Mouse (Mus musculus) 3134 (cell line): ENCODE measurements around the gene 1700025G04Rik.

Experiments used
- DNase-seq: peaks from one replicate; pipeline ENCODE4 v3.0.0-alpha.2; 2011; ENCODE audit warnings: low spot score; ENCODE audit not compliant: insufficient read length; ENCODE audit errors: extremely low read depth

Gene 1700025G04Rik

DNA sequence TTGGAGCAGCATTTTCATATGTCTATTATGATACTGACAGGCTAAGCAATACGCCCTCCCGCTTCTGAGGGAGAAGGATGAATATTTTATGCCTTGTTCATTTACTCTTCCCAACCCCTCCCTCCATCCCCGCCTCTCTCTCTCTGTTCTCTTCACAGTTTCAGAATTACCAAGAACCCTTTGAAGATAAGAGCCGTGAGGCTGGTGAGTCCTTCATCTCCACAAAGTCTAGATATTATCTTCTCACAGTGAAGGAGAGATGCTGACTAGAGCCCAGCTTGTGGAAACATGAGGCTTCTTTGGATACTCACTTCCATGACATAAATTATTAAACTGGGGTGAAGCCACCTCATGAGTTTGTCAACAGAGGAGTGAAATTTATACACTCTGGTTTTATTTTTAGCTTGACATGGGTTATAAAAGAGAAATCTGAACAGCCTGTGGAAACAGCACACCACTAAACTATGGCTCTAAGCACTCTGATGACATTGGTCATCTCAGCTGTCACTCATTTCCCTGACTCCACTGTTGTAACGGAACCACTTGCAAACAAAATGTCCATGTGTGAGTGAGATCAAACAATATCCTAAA, 116.7 kb downstream of the 1700025G04Rik start:
- DNase-seq, result no peak

- DNase-seq, result no peak
Observed at GRCm38 (mm10) chr1:151971581-151971980, 118.3 kb downstream of the 1700025G04Rik start.

DNA sequence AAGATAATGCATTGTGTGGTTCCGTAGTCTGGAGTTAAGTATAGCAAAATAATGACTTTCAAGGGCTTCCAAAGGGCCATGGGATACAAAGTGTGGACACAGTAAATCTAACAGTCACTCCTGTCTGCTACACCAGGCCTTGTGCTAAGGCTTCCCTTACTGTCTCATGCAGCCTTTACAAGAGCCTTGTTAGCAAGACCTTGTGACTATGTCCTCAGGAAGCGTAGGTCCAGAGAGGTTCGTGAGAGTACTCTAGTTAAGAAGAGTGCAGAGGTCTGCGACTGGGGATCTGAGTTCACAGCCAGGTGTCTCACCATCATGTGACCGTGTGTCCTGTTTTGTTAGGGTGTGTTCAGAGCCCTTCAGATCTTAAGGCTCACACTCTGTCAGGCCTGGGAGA, 121.8 kb downstream of the 1700025G04Rik start:
- DNase-seq, result no peak

- no peak for DNase-seq
Observed at GRCm38 (mm10) chr1:151964811-151965210, 125.1 kb downstream of the 1700025G04Rik start.

DNA sequence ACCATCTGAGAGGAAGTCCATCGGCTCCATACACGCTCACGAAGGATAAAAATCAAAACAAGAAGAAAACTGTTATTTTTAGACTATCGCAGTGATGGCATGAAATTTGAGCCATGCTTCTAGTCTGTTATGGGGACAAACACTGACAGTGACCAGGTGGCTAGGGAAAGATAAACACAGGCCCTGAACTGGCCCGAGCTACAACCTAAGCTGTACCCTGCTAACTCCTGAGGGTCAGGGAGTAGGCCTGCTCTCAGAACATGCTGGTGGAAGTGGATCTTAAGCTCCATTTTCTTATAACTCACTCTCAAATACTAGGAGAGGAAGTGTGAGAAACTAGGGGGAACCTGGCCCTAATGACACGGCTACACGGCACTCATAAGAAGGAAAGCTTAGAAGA, 126.7 kb downstream of the 1700025G04Rik start:
- DNase-seq, result no peak

GRCm38 (mm10) chr1:151962078-151962477, 127.8 kb downstream of the 1700025G04Rik start:
- DNase-seq, result no peak

DNA sequence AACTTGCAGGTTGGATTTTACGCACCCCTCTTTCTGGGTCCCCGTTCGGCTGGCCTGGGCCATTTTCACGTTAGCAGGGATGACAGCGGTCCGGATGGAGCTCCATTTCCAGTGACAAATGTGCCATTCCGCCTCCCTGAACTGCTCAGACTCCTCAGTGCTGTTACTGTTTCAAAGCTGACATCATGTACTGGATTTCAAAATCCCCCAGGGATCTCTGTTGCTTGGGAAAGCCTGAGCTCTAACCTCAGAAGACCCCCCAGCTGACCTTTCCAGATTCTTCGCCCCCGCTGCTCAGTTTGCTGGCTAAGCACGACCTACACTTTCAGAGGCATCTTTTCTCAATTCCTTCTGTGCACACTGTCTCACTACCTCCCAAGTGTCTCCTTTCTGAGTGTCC, 128.7 kb downstream of the 1700025G04Rik start:
- DNase-seq, result no peak

- no peak for DNase-seq
Observed at GRCm38 (mm10) chr1:151959010-151959409, 130.9 kb downstream of the 1700025G04Rik start.

DNA sequence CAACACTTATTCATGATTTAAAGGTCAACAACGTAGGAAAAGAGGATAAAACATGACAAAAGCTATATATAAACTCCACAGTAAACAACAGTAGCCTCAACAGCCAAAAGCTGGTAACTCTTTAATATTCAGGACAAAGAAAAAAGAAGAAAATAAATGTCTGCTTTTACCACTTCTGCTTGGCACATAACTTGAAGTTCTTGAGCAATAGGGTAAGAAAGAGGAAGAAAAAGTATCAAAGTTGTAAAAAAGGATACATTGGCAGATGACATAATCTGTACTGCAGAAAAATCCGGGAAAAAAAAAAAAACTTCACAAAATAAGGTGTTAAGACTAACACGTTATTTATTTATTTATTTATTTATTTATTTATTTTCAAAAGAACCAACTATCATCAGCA, 131.5 kb downstream of the 1700025G04Rik start:
- DNase-seq, result no peak

DNA sequence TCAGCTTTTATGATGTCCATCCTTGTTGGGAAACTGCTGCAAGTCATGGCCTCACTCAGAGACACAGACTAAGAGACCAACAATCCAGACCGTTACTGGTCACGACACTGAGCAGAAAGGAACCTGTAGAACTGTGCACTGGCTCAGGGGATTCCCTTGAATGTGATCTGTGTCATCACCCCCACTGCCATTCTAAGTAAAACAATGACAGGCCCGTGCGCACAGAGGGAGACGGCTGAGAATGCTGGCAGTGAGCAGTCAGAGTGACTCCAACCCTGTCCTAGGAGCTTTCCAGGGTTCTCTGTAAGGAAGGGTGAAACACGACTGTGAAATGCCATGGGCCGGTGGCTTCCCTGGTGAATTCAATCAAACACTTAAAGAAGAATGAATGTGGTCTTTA, 132.3 kb downstream of the 1700025G04Rik start:
- DNase-seq, result no peak

DNA sequence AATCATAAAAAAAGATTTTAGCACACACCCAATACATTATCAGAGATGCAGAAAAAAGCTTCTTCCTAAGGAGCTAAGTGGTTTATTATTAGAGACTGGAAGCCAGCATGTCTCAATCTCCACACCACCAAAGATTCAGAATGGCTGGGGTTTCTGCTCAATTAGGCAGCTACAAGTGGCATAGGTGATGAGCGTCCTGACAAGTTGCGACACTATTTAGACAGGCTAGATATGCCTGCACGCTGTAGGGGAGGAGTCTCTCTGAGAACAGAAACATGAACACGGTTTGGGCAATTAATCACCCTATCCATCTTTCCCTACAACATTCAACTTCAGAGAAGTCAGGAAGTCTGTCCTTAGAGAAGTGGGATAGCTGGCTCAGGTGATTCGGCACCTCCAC, 134.1 kb downstream of the 1700025G04Rik start:
- DNase-seq, result no peak

GRCm38 (mm10) chr1:151953563-151953962, 136.4 kb downstream of the 1700025G04Rik start:
- no peak for DNase-seq

DNA sequence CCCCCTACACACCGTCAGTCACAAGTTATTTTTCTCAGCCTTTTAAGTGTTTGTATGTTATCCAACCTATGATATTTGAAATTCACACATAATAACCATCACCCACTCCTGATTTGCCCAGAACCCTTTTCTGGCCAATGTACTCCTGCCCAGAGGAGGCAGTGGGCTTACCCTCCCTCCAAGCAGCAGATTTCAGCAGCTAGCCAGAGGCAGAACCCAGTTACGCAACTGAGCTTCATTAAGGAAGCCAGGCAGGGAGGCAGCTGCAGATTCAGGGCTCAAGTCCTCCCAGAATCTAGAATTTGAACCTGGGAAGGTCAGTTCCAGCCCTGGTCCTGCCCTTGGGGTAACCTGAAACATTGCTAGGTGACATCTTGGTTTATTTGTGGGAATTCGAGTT, 141.9 kb downstream of the 1700025G04Rik start:
- DNase-seq, result no peak

DNA sequence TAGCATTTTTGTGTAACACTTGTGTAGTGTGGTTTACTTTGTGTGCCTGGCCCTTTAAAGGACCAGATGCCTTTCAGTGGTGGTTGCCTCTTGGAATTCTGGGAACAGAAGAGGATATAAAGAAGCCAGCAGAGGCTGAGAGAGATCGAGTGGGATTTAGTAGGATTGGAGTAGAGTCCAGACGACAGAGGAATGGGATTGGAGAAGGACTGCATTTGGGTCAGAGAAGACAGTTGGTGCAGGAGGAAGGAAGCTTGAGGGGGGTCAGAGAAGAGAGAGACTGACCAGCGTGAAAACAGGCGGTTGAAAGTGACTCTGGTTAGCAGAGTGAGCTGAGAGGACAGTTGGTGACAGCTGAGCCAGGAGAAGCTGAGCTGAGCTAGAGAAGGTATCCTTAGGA, 142.4 kb downstream of the 1700025G04Rik start:
- no peak for DNase-seq

DNA sequence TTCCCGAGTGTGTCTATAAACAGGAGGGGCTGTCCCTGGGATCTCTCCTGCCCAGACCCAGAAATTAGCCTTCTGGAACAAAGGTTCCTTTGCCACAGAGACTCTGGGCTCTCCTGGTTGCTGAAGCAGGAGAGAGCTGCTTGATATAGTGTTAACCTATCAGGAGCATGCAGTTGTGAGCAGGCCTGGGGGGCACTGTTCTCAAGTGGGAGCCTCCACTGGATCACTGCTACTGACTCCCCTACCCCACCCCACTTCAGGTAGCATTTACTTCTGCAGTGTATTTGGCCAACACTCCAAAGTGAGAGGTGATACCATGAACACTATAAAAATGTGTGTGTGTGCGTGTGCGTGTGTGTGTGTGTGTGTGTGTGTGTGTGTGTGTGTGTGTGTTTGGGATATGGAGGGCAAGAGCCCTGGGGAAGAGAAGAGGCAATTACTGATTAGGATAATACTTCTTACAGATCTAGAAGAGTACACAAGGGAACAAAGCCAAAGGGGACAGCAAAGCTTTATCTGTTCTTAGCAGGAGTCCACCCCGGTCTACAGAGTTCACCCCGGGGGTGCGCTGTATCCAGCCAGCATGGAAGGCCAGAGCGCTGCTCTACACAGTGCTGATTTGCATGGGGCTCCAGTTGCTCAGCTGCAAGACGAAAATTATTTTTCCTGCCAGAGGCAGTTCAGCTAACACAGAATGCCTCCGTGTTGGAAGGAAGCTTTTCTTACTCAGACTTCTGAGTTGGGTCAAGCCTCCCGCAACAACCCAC, 145.3 kb downstream of the 1700025G04Rik start:
- no peak for DNase-seq

DNA sequence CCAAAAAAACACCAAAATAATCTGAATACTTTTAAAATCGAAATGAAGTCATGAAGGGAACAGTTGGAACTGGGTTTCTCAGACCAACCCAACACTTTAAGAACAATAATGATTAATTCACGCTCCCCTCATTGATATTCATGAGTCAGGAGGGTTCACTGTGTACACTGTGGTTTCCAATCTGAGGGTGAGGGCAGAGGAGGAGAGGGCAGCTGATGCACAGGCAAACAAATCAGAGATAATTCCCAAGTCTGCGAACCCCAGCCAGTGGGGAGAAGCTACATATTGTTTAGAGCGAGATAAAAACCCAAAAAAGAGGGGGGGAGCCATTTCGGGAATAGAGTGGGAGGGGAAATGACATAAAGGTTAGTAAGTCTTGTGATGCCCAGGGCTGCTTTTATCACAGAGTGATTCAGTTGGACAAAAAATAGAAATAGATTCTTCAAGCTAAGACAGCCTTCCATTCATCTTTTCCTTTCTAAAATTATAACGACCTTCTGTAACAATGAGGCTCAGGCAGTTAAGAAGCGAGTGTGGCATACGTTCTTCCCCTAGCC, 146.2 kb downstream of the 1700025G04Rik start:
- no peak for DNase-seq

GRCm38 (mm10) chr1:151942972-151943654, 146.8 kb downstream of the 1700025G04Rik start:
- DNase-seq, result no peak

GRCm38 (mm10) chr1:151939987-151940386, 149.9 kb downstream of the 1700025G04Rik start:
- no peak for DNase-seq

DNA sequence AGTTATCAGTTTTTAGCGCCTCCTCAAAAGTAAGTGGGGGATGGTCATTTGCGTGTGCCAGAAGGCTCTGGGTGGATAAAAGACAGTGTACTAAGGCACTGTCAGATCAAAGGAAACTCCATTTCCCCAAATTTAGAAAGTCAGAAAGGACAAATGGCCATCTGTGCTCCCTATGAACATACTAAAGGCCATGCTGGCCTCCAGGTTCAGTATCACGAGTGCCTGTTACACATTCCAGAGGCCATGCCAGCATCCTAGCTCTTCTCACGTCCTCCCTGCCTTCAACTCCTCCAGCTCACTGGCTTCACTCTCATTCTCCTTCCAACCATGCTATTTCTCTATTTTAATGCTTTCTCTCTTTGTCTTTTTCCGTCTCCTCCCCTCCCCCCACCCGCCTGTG, 150.4 kb downstream of the 1700025G04Rik start:
- DNase-seq, result no peak

GRCm38 (mm10) chr1:151933605-151934004, 156.3 kb downstream of the 1700025G04Rik start:
- DNase-seq, result no peak

- DNase-seq, result no peak
Observed at GRCm38 (mm10) chr1:151926826-151927225, 163.1 kb downstream of the 1700025G04Rik start.

DNA sequence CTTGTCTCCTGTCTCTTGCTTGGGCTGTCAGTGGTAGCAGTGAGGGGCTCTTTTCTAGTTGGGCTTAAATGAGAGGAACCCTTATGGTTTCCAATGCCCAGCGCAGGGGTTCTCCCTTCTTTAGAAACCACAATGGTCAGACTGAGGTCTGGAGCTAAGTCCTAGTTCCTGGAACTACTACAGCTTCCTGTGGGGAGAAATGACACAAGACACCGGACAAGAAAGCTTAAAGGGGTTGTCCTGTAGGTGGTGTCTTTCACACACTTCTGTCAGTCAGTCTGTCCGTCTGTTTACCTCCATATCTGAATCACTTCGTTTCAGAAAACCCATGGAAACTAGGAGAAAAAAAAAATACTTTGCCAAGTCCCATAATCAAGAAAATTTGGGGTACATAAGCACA, 163.8 kb downstream of the 1700025G04Rik start:
- no peak for DNase-seq
